Mouse (Mus musculus): ENCODE data around the gene Hk3. TPM values are rescaled to one million over a fixed set of nuclear protein-coding genes. Genes with fewer than 3 reads are reported as not detected.

Hk3 gene
- total RNA-seq, 2 experiments from 2014 or later: 0.57 to 0.67 TPM

- DNase-seq: no peak
These were observed 19.1 kb downstream of the Hk3 start for GRCm38 (mm10) chr13:55002090-55002489.

DNA sequence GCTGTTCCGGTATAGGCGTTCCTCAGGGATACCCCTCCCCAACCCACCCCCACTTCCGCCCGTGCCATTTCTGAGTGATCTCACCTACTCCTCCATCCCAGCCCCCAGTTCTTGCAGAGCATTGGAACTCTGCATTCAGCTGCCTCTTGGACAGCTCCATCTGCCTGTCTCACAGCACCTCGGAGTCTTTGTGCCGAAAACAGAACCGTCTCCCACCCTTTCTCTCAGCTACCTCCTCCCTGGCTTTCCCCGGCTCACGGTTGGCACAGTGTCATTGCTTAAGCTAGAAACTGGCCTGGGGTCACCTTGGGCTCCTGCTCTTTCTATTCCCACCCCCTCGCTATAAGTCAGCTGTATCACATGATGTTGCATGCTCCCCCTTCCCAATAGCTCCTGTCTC, 20.8 kb downstream of the Hk3 start:
- no peak for DNase-seq

DNA sequence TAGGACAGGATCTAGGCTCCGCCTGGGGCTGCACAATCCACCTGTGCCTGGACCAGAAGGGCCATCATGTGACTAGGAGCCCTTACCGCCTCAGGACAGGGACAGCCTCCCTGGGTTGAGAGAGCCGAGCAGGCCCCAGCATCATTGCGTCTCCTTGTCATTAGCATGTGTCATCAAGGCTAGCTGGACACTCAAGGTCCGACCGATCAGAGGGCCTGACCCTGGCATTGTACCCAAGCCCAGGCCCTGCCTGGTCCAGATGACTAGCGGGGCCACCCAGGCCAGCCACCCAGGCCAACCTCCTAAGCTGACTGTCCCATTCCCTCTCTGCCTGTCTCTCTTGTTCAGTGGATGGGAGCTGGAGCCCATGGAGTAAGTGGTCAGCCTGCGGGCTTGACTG, 23.6 kb downstream of the Hk3 start:
- DNase-seq: no peak

- DNase-seq: no peak
These were observed 26.0 kb downstream of the Hk3 start for GRCm38 (mm10) chr13:54995161-54995560.

- no peak for DNase-seq
These were observed 26.6 kb downstream of the Hk3 start for GRCm38 (mm10) chr13:54994576-54994975.

- no peak for DNase-seq
These were observed 29.0 kb downstream of the Hk3 start for GRCm38 (mm10) chr13:54992215-54992614.

DNA sequence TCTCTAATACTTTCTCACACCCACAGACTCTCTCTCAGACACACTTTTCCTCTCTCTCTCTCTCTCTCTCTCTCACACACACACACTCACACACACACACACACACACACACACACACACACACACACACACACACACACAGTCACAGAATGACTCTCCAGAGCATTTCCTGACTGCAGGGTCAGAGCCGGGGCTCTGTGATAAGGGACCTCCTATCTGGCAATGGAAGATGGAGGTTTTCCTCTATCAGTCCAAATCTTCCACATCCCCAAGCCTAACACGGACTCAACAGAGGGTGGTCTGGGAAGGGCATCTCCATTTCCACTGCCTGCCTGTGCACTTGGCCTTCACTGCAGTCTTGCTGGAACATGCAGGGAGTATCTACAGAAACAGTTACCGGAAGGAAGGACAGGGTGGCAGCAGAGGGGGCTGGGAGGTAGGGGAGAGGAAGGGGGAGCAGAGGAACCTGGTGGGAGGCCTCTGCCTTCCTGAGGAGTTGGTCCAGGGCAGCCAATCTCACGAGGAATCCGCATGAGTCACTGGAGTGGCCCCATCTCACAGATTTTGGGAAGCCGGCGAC, 32.9 kb downstream of the Hk3 start:
- no peak for DNase-seq

- DNase-seq: no peak
These were observed 33.8 kb downstream of the Hk3 start for GRCm38 (mm10) chr13:54987405-54987804.

DNA sequence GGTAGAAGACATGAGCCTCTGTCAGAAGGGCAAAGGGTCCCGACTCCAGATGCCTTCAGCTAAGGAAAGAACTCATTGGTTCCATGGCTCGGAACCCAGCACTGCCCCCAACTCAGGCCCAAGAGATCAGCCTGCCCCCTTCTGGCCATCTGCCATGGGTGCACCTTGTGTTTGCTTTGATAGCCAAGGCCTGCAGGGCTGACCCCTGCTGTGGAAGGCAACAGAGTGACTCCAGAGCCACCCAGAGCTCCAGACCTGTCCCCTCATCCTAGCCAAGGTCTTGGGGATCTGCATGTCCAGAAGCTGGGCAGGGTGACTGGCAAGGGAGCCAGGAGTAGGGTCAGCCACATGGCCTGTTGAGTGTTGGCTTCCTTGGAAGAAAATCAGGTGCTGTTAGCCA, 37.6 kb downstream of the Hk3 start:
- no peak for DNase-seq

- DNase-seq: no peak
These were observed 38.2 kb downstream of the Hk3 start for GRCm38 (mm10) chr13:54983001-54983400.

DNA sequence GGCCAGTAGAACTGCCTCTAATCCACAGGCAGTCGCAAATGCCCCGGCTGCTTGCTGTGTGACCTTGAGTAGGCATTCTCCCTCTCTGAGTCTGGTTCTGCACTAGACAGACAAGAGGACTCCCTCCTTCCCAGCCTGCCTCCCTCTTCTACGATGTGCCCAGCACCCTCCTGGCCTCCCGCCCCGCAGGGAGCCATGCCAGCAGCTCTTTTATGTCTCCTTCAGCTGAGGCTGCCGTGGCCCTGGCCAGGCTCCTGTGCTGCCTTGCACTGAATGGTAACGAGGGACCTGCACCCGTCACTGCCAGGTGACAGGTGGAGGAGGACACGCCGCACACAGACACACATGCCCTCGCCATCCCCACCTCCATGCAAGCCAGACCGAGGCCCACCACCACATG, 40.2 kb downstream of the Hk3 start:
- DNase-seq: no peak

DNA sequence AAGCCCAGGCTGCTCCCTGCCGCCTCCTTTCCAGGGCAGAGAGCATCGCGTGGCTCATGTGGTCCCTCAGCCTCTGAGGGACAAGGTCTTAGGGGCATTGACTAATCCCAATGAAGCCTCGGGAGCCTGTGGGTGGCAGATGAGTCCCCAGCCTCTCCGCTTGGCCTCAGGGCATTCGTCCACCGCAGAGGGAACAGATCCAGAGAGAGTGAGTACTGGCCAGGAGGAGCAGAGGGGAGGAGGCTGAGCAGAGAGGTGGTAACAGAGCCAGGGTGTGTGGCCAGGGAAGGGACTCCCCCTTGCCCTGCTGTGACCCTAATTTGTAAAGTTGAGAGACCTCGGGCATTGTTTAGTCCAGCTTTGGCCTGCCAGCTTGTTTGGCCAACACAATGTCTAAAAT, 42.4 kb downstream of the Hk3 start:
- no peak for DNase-seq

DNA sequence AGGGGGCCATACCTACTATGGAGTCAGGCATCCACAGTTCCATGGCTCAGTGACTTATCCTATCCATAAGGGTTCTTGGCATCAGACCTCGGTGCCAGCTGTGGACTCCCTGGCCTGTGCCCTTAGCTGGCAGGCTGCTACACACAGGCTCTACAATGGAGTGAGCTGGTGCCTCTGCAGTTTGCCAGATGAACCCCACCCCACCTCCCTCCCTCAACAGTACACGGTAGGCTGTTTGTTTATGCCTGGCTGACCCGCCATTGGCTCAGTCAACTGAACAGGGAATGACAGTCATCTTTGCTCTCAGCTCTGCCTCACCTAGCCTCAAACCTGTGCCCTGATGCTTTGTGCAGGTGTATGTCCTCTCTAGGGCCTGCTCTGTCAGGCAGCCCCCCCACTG, 45.6 kb downstream of the Hk3 start:
- no peak for DNase-seq

GRCm38 (mm10) chr13:54970521-54971247, 50.5 kb downstream of the Hk3 start:
- DNase-seq: peak in 1 of 2 experiments; percentile 46

GRCm38 (mm10) chr13:54969513-54969912, 51.7 kb downstream of the Hk3 start:
- no peak for DNase-seq

- DNase-seq: no peak
These were observed 52.5 kb downstream of the Hk3 start for GRCm38 (mm10) chr13:54968636-54969035.

DNA sequence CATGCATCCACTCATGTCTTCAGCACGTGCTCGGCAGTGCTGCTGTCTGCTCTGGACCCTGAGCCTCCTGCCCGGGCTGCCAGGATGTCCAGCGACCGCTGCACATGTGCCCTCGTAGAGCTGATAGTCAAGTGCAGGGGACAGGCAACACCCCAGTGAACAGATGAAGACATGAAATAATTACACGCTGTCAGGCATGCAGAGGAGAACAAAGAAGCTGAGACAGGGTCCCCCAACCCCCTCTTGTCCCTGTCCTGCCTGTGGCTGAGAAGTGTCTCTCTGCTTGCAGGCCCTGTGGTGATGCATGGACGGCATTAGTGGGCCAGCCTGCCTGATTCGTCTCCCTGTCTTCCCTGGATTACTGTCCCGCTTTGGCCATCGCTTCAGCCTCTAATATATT, 53.7 kb downstream of the Hk3 start:
- no peak for DNase-seq

DNA sequence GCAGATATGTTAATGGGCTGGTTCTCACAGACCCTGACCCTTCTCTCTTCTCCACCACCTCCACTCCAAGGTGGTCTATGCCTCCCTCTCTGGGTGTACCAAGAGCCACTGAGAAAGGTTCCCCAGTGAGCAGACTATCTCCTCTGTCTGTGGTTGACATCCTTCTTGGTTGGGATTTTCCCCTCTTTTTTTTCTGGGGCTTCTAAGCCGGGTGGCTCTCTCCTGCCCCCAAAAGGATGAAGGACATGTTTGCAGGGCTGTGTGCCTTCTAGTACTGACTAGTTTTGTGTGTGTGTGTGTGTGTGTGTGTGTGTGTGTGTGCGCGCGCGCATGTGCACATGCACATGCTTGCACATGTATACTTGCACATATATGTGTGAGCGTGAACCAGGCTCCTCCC, 55.9 kb downstream of the Hk3 start:
- DNase-seq: no peak

DNA sequence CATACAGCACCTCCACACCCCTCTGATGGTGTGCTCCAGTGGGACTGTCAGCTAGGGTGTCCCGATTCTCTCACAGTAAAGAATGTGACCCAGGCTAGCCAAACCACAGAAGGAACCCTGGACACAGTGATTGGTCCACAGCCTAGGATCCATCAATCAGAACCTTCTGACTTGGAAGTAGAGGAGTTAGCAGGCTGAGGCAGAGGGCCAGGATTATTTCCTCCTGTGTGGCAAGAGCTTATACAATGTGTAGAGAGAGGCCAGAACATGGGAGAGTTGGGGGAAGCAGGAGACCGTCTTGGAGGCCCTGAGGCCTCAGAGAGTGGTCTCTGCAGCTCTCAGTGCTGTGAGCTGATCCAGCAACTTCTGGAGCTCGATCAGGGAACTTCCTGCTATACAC, 60.7 kb downstream of the Hk3 start:
- no peak for DNase-seq

- DNase-seq: no peak
These were observed 61.3 kb downstream of the Hk3 start for GRCm38 (mm10) chr13:54959842-54960241.

- no peak for DNase-seq
These were observed 62.0 kb downstream of the Hk3 start for GRCm38 (mm10) chr13:54959059-54959701.

GRCm38 (mm10) chr13:54957281-54957680, 63.9 kb downstream of the Hk3 start:
- DNase-seq: no peak

Measured in heart, adult 18-20 months (tissue).